Mouse (Mus musculus): ENCODE data around the gene Olfr597. TPM values are rescaled to one million over a fixed set of nuclear protein-coding genes. Genes with fewer than 3 reads are reported as not detected.

Olfr597 gene
- not detected for polyA plus RNA-seq (2017; shearing (Covaris generic))

DNA sequence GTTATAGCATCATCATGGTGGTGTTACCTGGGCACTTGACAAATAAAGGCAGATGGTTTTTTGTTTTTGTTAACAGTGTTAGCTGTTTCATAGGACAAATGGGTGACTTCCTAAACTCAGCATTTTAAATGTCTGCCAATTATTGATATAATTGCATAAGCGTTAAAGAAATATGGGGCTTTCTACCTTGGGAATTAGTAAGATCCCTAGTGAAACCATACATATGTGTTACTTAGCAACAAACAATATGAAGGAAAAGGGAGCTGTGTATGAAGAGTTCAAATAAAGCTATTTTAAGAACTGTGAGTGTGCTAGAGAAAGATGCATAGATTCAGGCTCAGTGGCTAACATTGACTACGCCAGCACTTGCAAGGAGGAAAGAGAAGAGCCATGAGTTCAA, at the start of gene Olfr597:
TSS of gene Olfr597 (plus strand) at position 301 of the 400 bp plus-strand sequence.

DNA sequence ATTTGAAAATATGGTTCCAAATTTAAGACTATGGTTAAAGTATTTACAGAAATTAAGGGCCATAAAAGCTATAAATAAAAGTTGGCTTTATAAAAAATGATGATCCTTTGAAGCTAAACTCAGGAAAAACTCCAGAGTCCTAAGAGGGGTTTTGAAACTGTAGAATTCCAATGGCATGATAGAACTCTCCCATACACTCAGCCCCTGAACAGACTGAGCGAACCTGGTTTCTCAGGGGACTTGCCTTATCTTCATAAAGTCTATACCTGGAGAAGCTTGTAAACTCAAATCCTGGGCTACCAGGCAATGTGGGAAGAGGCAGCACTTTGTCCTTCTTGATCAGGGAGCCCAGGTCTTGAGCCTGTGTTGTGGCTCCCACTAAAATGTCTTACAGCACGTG, 10.8 kb upstream of the Olfr597 start, which contains the start of gene Olfr596:
TSS of gene Olfr596 (plus strand) at position 301 of the 400 bp plus-strand sequence.

DNA sequence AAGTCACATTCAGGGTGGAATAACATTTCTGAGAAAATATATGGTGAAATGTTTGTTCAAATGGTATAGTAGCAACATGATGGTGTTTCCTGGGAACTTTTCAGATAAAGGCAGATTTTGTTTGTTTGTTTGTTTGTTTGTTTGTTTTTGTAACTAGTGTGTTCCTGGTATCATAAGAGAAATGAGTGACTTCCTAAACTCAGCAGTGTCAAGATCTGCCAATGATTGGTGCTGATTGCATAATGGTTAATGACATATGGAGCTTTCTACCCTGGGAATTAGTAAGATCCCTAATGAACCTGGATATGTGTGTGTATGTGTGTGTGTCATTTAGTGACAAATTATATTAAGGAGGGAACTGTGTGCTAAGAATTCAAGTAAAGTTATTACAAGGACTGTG, 7.2 kb downstream of the Olfr597 start, which contains the start of gene Olfr598:
TSS of gene Olfr598 (plus strand) at position 301 of the 400 bp plus-strand sequence.

DNA sequence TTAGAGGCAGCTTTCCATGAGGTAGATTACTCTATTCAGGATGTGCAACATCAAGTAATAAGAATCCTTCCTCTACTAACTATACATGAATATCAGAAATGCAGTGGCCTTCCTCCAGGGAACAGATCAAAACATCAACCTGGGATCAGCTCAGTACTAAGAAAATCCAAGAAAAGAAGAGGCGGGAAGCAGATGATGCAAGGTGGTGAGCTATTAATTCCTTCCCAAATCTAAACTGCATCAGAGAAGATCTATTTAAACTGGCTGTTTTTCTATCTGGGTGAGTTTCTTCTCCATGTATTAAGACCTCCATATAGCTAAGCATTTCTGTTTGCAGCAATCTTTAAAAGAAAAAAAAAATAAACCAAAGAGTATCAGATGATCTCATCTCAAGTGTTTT, 19.5 kb downstream of the Olfr597 start, which contains the start of gene Olfr599:
TSS of gene Olfr599 (plus strand) at position 301 of the 400 bp plus-strand sequence.

DNA sequence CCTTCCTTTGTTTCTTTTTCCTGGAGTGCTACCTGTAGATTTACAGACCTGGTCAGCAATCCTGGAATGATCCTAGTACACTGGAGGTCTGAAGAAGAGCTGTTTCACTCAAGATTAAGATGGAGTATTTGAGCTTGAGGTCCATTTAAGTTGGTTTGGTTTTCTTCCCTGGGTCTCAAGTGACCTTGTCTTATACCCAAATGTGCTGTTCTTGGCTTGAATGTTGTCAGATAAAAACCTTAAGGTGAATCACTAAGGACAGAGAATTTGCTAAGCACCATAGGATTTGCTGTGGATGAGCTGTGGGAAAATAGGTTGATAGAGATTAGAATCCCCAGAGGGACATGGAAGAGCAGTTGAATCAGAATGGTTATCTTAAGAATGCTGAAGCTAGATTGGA, 33.5 kb downstream of the Olfr597 start, which contains the start of gene Olfr600:
TSS of gene Olfr600 (minus strand) at position 101 of the 400 bp plus-strand sequence.

DNA sequence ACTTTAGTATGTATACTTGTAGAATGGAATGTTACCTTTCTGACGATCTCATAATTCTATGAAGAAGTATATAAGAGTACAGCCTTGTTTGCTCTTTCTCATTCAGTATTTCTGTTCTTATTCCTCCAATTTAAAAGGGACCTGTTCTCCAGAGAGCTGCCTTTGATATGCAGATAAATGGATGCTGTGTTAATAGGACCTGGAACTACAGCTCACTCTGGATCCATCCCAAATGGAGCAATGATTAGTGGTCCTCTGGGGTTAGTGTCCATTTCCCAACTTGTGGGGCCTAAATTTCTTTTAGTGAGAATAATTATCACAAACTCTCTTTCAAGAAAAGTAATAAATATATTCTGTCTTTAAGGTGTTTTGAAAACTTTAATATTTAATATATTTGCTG, 46.4 kb downstream of the Olfr597 start, which contains the start of gene Olfr601:
TSS of gene Olfr601 (minus strand) at position 101 of the 400 bp plus-strand sequence.

Other genes starting within 250 kb of the Olfr597 start
- not detected for gene Olfr584, start 234.4 kb upstream of the Olfr597 start, polyA plus RNA-seq (2017; shearing (Covaris generic))
- not detected for gene Olfr585, start 218.6 kb upstream of the Olfr597 start, polyA plus RNA-seq (2017; shearing (Covaris generic))
- not detected for gene Olfr586, start 190.7 kb upstream of the Olfr597 start, polyA plus RNA-seq (2017; shearing (Covaris generic))
- not detected for gene Olfr588-ps1, start 175.4 kb upstream of the Olfr597 start, polyA plus RNA-seq (2017; shearing (Covaris generic))
- gene Olfr589, start 160.0 kb upstream of the Olfr597 start, polyA plus RNA-seq (2017; shearing (Covaris generic)): not detected
- gene Olfr591, start 138.0 kb upstream of the Olfr597 start, polyA plus RNA-seq (2017; shearing (Covaris generic)): 0.11 TPM
- gene Olfr592, start 131.5 kb upstream of the Olfr597 start, polyA plus RNA-seq (2017; shearing (Covaris generic)): 0.06 TPM
- not detected for gene Olfr593, start 104.5 kb upstream of the Olfr597 start, polyA plus RNA-seq (2017; shearing (Covaris generic))
- gene Olfr594, start 99.3 kb upstream of the Olfr597 start, polyA plus RNA-seq (2017; shearing (Covaris generic)): 0.12 TPM
- not detected for gene Usp17ld, start 63.8 kb upstream of the Olfr597 start, polyA plus RNA-seq (2017; shearing (Covaris generic))
- gene Olfr596, start 10.7 kb upstream of the Olfr597 start, polyA plus RNA-seq (2017; shearing (Covaris generic)): 0.27 TPM
- not detected for gene Olfr598, start 7.3 kb downstream of the Olfr597 start, polyA plus RNA-seq (2017; shearing (Covaris generic))
- gene Olfr599, start 19.6 kb downstream of the Olfr597 start, polyA plus RNA-seq (2017; shearing (Covaris generic)): not detected
- not detected for gene Olfr600, start 33.4 kb downstream of the Olfr597 start, polyA plus RNA-seq (2017; shearing (Covaris generic))
- not detected for gene Olfr601, start 46.3 kb downstream of the Olfr597 start, polyA plus RNA-seq (2017; shearing (Covaris generic))
- gene Olfr603, start 69.9 kb downstream of the Olfr597 start, polyA plus RNA-seq (2017; shearing (Covaris generic)): not detected
- not detected for gene Usp17lc, start 98.8 kb downstream of the Olfr597 start, polyA plus RNA-seq (2017; shearing (Covaris generic))
- not detected for gene Olfr605, start 129.1 kb downstream of the Olfr597 start, polyA plus RNA-seq (2017; shearing (Covaris generic))
- gene Olfr606, start 132.7 kb downstream of the Olfr597 start, polyA plus RNA-seq (2017; shearing (Covaris generic)): not detected
- 0.09 TPM for gene Olfr607, start 147.8 kb downstream of the Olfr597 start, polyA plus RNA-seq (2017; shearing (Covaris generic))
- not detected for gene Olfr608, start 153.6 kb downstream of the Olfr597 start, polyA plus RNA-seq (2017; shearing (Covaris generic))
- gene Olfr609, start 181.7 kb downstream of the Olfr597 start, polyA plus RNA-seq (2017; shearing (Covaris generic)): not detected
- not detected for gene Olfr610, start 195.8 kb downstream of the Olfr597 start, polyA plus RNA-seq (2017; shearing (Covaris generic))
- gene Olfr611, start 204.5 kb downstream of the Olfr597 start, polyA plus RNA-seq (2017; shearing (Covaris generic)): not detected
- not detected for gene Olfr612, start 226.4 kb downstream of the Olfr597 start, polyA plus RNA-seq (2017; shearing (Covaris generic))
- gene Olfr613, start 231.8 kb downstream of the Olfr597 start, polyA plus RNA-seq (2017; shearing (Covaris generic)): not detected
- gene Olfr615, start 239.8 kb downstream of the Olfr597 start, polyA plus RNA-seq (2017; shearing (Covaris generic)): not detected

Measured in effector memory CD4-positive, alpha-beta T cell, adult 5 months (primary cell).